Mouse (Mus musculus) stomach, postnatal 0 days (tissue): ENCODE data around the gene Abhd10. TPM values are rescaled to one million over a fixed set of nuclear protein-coding genes. Genes with fewer than 3 reads are reported as not detected.

Source experiments
- ATAC-seq: fragments of 200-750 bp; cut with Nextera tagmentation; 2 replicates; pipeline ENCODE4 v1.8.0; 2017; ENCODE audit not compliant: low FRiP score, low TSS enrichment
- DNase-seq: peaks from one replicate; pipeline ENCODE4 v3.0.0-alpha.2; 2016; ENCODE audit warnings: low spot score
- H3K27ac ChIP-seq: fragments of 300-500 bp; sonication (generic); replicated peaks from 2 replicates; pipeline ENCODE4 v1.5.1; 2014; ENCODE audit warnings: mild to moderate bottlenecking, control low read depth
- H3K27me3 ChIP-seq: fragments of 300-500 bp; sonication (generic); 2 replicates; pipeline ENCODE4 v1.6.1; 2014; ENCODE audit warnings: low read length; ENCODE audit not compliant: control insufficient read depth, insufficient read depth
- H3K36me3 ChIP-seq: fragments of 300-500 bp; sonication (generic); 2 replicates; pipeline ENCODE4 v1.6.1; 2014; ENCODE audit warnings: low read length, mixed read lengths; ENCODE audit not compliant: control insufficient read depth, insufficient read depth
- H3K4me1 ChIP-seq: fragments of 300-500 bp; sonication (generic); replicated peaks from 2 replicates; pipeline ENCODE4 v1.6.1; 2014; ENCODE audit warnings: antibody characterized with exemption; ENCODE audit not compliant: control insufficient read depth, insufficient read depth
- H3K4me2 ChIP-seq: fragments of 300-500 bp; sonication (generic); replicated peaks from 2 replicates; pipeline ENCODE4 v1.6.1; 2014; ENCODE audit warnings: low read depth, mild to moderate bottlenecking, control low read depth, moderate library complexity
- H3K4me3 ChIP-seq: fragments of 300-500 bp; sonication (generic); 2 replicates; pipeline ENCODE4 v1.5.1; 2014; ENCODE audit warnings: low read depth, low read length, control low read depth
- H3K9ac ChIP-seq: fragments of 300-500 bp; sonication (generic); 2 replicates; pipeline ENCODE4 v1.6.1; 2014; ENCODE audit warnings: mild to moderate bottlenecking, low read length, control low read depth, mixed read lengths
- H3K9me3 ChIP-seq: fragments of 300-500 bp; sonication (generic); 2 replicates; pipeline ENCODE4 v1.6.1; 2016; ENCODE audit warnings: low read length; ENCODE audit not compliant: control insufficient read depth
- CTCF ChIP-seq: IDR thresholded peaks from 2 replicates; pipeline ENCODE4 v1.5.1; 2016; ENCODE audit warnings: antibody characterized with exemption, low read depth, mild to moderate bottlenecking, moderate library complexity
- EP300 ChIP-seq: optimal IDR thresholded peaks from 2 replicates; pipeline ENCODE3; 2016; ENCODE audit warnings: antibody characterized with exemption
- whole genome bisulfite sequencing: fragments of 180-500 bp; shearing (Covaris S2); extraction: QIAGEN DNeasy Blood & Tissue Kit; methylation state at CpG from one replicate; pipeline ENCODE4 v1.1.7; 2014; 5-methylcytosine and 5-hydroxymethylcytosine counted together
- polyA plus RNA-seq: library from polyadenylated mRNA; unstranded; fragments of >200 nt; fragmentation: Nextera tagmentation; extraction: Ambion mirVana; gene quantifications from 2 replicates; pipeline ENCODE4 v1.2.1, GENCODE M21; 2015

The Abhd10 gene
- polyA plus RNA-seq, 1 experiment from 2014 or later = 21.6 TPM

DNA sequence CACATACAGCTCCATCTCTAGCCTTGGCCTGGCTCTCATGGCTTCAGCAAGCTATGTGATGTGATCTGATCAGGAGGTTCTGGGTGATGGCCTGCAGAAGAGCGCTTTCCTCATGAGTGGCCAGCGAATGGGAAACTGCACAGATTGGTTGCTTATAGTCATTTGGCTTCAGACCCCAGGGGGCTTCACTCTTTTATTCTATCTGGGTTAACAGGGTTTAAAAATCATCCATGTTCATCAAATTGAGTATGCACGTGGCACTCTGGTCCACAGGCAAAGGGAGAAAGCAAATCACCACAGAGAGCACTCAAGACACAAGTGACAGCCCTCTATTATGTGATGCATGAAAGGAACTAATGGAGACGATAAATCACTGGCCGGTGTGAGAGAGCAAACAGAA is 29.5 kb downstream of the Abhd10 start:
- Histone ChIP-seq H3K4me1 (no peaks in the 10 kb centered on the region), H3K4me3 (no peak overlapping the region), H3K27me3 (no peaks in the 10 kb centered on the region), H3K36me3 (no peaks in the 10 kb centered on the region), H3K4me2 (no peak overlapping the region), H3K9ac (no peak overlapping the region), H3K27ac (no peak overlapping the region), H3K9me3 (no peaks in the 10 kb centered on the region)
- ATAC-seq = no peak
- 83% methylated on average over 4 of the region's 5 CpGs for WGBS
- TF ChIP-seq EP300 = no peak
- no peak for TF ChIP-seq CTCF
- DNase-seq = no peak

DNA sequence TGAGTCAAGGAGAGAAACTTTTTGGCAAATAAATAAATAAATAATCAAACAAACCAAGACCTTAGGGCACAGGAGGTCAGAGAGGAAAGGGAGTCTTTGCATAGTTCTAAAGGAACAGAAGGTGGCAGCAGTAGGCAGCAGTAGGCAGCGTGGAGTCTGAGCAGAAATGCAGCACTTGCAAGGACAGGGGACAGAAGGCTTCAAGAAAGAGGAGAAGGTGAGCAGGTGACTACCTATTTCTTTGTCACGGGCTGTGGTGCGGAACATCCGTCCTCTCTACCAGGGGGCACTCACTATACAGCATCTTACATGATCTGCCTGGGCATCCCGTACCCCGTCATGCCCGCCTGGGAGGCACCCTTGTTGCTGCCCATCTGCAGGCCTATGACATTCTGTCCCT is 31.5 kb downstream of the Abhd10 start:
- WGBS = 76% methylated on average over 7 of the region's 7 CpGs
- no peak for ATAC-seq
- Histone ChIP-seq H3K27ac (no peak overlapping the region), H3K27me3 (no peaks in the 10 kb centered on the region), H3K36me3 (no peaks in the 10 kb centered on the region), H3K4me3 (no peak overlapping the region), H3K4me1 (no peaks in the 10 kb centered on the region), H3K9ac (no peak overlapping the region), H3K4me2 (no peak overlapping the region), H3K9me3 (no peaks in the 10 kb centered on the region)
- TF ChIP-seq CTCF (peak; percentile 67), EP300 (no peak)
- DNase-seq = no peak

DNA sequence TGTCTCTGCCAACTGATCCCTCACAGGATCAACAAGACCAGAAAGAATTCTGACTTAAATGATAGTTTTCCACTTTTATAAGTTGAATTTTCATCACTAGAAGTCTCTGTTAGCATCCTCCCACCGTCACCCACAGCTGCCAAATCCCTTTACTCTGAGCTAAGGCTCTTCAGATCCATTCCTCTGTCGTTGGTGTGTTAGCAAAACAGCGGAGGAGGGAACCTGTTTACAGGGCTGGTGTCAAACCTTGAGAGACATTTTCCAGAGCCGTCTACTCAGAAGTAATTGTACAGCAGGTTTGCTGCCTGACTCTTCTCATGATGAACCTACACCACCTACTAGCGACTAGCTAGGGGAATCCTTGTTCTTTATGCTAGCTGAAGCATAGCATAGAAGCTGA is 43.5 kb downstream of the Abhd10 start:
- no peak for TF ChIP-seq EP300
- TF ChIP-seq CTCF = no peak
- H3K4me1 ChIP-seq = no peaks in the 10 kb centered on the region
- no peak overlapping the region for H3K4me3 ChIP-seq
- no peak overlapping the region for H3K9ac ChIP-seq
- H3K27ac ChIP-seq = no peak overlapping the region
- no peak for DNase-seq
- no peaks in the 10 kb centered on the region for H3K36me3 ChIP-seq
- no peak overlapping the region for H3K4me2 ChIP-seq
- no peaks in the 10 kb centered on the region for H3K9me3 ChIP-seq
- H3K27me3 ChIP-seq = no peaks in the 10 kb centered on the region
- ATAC-seq = no peak
- 53% methylated on average over 5 of the region's 5 CpGs for WGBS

DNA sequence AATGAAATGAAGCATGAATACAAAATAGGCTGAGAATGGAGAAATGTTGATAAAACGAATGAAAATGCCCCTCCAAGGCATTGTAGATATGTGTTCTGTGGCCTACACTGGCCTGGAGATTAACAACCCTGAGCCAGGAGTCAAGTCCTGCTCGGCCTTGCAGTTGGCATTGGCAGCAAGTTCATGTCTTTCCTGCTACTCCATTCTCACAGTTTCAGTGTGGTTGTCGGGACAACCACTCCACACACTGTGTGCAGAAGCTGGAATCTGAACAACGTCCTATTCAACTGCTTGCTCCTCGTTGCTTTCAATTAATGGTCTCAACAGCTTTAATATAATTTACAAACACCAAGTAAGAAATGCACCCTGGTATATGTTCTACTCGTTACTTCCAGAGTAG is 44.8 kb downstream of the Abhd10 start:
- H3K4me3 ChIP-seq = no peak overlapping the region
- no peak overlapping the region for H3K27ac ChIP-seq
- no peak for DNase-seq
- no peak for ATAC-seq
- H3K4me1 ChIP-seq = no peaks in the 10 kb centered on the region
- no peaks in the 10 kb centered on the region for H3K9me3 ChIP-seq
- no peaks in the 10 kb centered on the region for H3K36me3 ChIP-seq
- no peak overlapping the region for H3K4me2 ChIP-seq
- no peaks in the 10 kb centered on the region for H3K27me3 ChIP-seq
- WGBS = 65% methylated on average over 6 of the region's 6 CpGs
- no peak for TF ChIP-seq EP300
- TF ChIP-seq CTCF = no peak
- H3K9ac ChIP-seq = no peak overlapping the region

DNA sequence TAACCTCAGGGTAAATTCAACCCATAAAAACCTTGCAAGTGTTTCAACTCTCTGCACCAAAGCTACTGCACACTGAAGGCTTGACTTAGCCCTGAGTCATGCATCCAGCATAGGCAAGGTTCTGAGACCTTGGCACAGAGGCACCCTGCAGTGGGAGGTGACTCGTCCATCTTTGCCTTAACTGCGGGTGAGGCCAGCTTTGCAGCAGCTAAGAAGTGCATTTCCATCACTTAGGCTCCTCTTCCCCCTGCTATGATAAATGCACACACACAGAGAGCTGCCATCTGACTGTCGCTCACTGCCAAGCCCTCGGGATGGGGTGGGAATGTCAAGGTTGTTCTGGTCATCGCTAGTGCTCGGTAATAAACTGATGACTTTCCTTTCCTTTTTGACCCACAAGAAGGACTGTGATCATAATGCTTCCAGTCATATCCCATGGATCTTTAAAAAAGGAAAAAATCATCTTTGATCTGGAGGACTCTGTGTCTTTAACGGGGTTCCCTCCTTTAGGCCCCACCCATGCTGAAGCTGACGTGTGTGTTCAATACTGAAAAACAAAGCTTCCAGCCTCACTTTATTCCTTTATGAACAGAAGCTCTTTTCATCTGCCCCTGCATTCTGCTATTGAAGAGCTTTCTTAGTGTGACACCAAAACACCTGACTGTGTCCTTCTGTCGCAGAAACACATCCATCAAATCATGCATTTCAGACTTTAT is 47.2 kb downstream of the Abhd10 start:
- H3K36me3 ChIP-seq = no peaks in the 10 kb centered on the region
- WGBS = 70% methylated on average over 9 of the region's 9 CpGs
- H3K9ac ChIP-seq = no peak overlapping the region
- ATAC-seq = no peak
- H3K4me1 ChIP-seq = no peaks in the 10 kb centered on the region
- no peak overlapping the region for H3K27ac ChIP-seq
- H3K4me3 ChIP-seq = no peak overlapping the region
- H3K9me3 ChIP-seq = no peaks in the 10 kb centered on the region
- TF ChIP-seq EP300 (no peak), CTCF (no peak)
- H3K4me2 ChIP-seq = no peak overlapping the region
- no peaks in the 10 kb centered on the region for H3K27me3 ChIP-seq
- no peak for DNase-seq

DNA sequence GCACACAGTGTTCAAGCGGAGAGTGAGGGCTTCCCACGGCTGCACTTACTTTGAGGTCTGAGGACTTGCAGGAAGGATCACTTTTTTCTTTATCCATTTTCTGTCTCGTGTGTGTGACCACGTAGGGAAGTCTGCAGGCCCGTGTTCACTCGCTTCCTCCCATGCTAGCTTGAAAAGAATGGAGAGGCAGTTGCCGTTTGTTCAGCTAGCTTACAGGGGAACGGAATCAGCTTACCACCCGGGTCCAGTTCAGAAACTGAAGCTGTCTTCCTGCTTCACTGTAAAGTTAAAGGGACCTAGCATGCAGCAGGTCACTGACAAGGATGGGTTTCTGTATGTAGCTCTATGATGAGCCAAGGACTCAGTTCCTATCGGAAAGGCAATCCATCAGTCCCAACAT is 49.2 kb downstream of the Abhd10 start, which contains the start of gene Tmprss7:
Tmprss7 (minus strand) TSS at position 101 of the 400 bp plus-strand sequence.
- Histone ChIP-seq H3K4me1 (no peaks in the 10 kb centered on the region), H3K9me3 (no peaks in the 10 kb centered on the region), H3K27me3 (no peaks in the 10 kb centered on the region), H3K27ac (no peak within 1 kb of the TSS), H3K9ac (no peak within 1 kb of the TSS), H3K4me2 (no peak within 1 kb of the TSS), H3K4me3 (no peak within 1 kb of the TSS), H3K36me3 (no peaks in the 10 kb centered on the region)
- WGBS = 67% methylated on average over 10 of the region's 10 CpGs
- ATAC-seq (no peak), DNase-seq (no peak)
- TF ChIP-seq EP300 (no peak), CTCF (no peak)
